Mouse (Mus musculus) embryo, embryonic 10.5 days (tissue): Measurements from ENCODE around the gene Nepn.
"Not testable (repeated sequence)": the region's sequence is repeated elsewhere in the genome, so short reads cannot be mapped to it uniquely, and the experiment has no call there.

ENCODE experiments used
- DNase-seq: peaks from one replicate; pipeline ENCODE4 v3.0.0-alpha.2; 2015; ENCODE audit warnings: low spot score

Nepn gene

GRCm38 (mm10) chr10:52388922-52389430, at the start of gene Nepn:
Nepn (plus strand) TSS chr10:52388972.
- no peak for DNase-seq

GRCm38 (mm10) chr10:52343324-52343723, 45.4 kb upstream of the Nepn start:
- not testable (repeated sequence) for DNase-seq

GRCm38 (mm10) chr10:52353184-52353583, 35.6 kb upstream of the Nepn start:
- DNase-seq: peak; percentile 10

DNA sequence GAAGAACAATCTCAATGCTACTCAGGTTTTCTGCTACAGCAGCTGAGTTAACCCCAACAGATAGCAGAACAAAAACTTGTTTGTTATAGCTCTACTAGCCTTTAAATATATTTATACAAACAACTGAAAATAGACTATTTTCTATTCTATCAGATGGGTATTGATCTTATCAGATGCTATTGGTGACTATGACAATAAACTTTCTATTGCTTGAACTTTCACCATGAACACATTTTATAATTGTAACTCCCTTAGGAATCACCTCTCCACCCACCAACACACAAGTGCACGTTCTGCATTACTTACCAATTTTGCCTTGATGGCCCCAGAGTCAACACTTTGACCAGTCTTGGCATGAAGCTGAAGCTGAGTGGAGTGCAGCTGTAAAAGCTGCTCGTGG, 30.3 kb upstream of the Nepn start, which contains the start of gene Gm26741:
TSS of gene Gm26741 (plus strand) at position 301 of the 400 bp plus-strand sequence.
- no peak for DNase-seq

GRCm38 (mm10) chr10:52360241-52360735, 28.5 kb upstream of the Nepn start:
- DNase-seq: no peak

DNA sequence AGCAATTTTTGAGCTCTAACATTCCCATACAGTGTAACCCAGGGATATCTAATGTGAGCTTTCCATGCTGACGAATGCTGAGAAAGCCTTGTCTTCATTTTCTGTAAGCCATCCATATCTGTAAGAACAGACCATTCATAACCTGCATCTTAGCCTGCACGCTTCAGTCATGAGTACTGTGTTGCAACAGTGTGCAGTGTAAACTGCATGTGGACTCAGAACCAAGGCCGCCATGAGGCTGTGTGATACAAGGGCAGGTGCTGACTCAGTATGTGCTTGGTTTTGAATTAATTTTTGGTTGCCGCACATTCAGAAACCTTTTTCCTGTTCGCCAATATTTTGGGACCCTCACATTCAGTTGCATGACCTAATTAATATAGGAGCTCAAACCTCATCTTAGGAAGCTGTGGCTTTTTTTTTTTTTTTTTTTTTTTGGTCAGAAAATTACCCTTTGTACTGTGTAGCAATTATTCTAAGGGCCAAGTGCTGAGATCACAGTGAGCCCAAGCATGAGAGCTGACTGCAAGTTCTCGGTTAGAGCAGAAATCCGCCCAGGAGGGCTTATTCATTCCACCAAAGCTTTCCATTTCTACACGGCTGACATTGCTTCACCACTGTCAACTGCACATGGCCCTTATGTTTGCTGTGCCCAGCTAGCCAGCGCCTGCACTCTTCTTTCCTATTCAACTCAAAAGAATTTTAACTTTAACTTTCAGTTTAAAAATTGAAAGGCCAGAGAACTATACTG, 27.7 kb upstream of the Nepn start:
- DNase-seq: no peak

DNA sequence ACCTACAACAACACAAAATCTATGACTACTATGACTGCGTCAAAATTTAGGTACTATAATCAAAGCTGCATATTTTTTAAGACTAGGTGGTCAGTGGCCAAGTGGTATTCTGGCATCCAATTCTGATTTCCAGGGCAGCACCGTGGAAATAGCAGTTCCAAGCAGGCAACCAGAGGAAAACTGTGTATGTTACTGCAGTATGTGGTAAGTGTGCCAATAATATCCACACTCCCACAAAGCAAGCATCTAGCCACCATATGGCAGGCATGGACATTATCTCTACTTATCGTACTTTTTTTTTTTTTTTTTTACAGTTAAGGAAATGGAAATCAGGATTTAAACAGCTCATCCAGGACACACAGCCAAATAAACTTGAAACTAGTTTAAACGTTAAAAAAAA, 20.4 kb upstream of the Nepn start:
- no peak for DNase-seq

- DNase-seq: no peak
Measured at GRCm38 (mm10) chr10:52373834-52374233, 14.9 kb upstream of the Nepn start.

DNA sequence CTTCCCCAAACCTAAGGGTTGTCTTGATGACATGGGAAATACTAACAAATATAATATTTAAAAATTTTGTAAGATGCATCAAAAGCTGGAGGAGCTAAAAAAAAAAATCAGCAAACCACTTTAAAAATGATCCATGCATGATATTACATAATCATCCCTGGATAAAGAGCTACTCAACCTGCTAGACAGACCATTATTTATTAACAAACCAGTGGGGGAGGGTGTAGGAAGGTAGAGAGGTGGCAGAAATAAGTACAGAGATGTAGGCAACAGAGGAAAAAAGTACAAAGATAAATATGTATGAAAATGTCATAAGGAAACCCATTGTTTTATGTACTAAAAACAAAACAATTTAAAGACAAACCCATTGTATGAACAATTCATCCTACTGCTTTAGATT, 14.1 kb upstream of the Nepn start:
- DNase-seq: no peak

GRCm38 (mm10) chr10:52376422-52376821, 12.3 kb upstream of the Nepn start:
- DNase-seq: no peak

GRCm38 (mm10) chr10:52377813-52378212, 11.0 kb upstream of the Nepn start:
- DNase-seq: no peak

- DNase-seq: peak; percentile 69
Measured at GRCm38 (mm10) chr10:52381321-52381801, 7.4 kb upstream of the Nepn start.

DNA sequence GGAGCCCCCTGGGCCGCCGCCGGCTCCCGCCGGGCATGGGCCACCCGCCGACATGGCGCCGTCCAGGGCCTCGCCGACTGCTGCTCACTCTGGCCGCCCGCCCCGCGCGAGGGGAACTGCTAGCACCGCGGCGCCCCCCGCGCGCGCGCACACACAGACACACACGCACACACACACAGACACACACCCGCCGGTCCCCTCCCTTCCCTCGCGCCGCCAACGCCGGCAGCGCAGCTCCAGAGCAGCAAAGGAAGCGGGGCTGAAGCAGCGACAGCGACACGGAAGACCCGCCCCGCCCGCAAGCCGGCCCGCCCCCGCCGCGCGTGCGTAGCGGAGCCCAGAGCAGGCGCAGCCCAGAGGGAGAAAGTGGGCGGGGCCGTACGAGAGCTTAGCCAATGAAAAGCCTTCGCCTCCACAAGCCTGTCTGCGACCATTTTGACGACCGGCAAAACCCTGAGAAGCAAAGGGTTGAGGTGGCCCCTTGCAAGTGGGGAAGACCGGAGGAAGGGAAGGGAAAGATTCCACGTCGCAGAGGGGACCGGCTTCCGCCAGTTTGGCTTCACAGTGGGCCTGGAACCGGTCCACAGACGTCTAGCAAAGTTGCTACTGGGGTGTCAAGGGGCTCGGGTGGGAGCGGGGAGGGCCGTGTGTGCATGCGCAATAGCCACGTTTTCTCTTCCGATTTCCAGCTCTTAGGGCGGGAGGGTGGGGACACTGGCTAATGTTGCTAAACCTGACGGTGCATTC, 6.8 kb upstream of the Nepn start, which contains the start of gene Gopc:
TSS of gene Gopc (minus strand) at position 280 of the 747 bp plus-strand sequence.
- peak; percentile 98 for DNase-seq

- no peak for DNase-seq
Measured at GRCm38 (mm10) chr10:52383022-52383421, 5.8 kb upstream of the Nepn start.

DNA sequence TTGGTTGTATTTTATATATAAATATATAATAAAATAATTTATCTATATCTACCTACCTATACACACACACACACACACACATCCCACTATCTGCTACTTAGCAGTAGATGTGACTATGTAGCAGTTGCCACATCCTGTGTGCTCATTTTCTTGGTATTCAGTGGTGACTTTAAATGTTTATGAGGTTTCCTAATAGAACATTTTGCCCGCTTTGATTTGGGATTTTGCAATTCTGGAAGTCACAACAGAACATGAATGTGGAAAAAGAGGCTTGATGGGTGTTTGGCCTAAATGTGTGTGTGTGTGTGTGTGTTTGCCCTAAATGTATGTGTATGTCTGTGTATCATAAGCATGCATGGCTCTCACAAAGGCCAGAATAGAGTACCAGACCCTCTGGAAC, 5.2 kb upstream of the Nepn start:
- DNase-seq: no peak

DNA sequence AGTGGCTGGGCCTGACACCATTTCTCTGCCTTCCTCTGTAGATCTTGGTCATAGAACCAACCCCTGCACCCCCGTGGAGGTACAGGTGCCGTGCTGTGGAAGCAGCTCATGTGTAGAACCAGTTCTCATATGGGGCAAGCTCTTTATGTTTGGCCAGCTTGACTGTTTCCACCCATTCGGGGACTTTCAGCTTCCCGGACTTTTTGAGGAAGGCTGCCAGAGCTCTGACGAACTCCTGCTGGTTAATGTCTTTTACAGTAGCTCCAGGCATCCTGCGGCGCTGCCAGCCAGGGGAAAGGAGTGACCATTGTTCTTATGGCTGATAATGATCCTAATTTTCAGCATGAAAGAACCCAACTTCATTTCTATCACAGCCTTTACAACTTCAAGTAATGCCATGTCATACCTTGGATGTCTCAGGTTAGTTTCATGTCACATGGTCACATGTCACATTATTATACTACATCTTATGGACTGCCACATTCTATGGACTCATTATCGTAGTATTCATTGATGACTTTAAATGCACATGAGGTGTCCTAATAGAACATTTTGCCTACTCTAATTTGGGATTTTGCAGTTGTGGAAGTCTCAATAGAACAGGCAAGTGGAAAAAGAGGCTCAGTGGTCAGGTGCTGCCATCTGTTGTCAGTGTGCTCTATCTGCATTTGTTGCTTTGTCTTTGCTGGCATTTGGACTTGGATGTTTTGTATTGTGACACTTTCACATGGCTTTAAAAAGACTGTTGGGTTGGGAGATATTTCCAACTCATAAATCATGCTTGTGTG, 3.8 kb upstream of the Nepn start:
- DNase-seq: peak; percentile 78

DNA sequence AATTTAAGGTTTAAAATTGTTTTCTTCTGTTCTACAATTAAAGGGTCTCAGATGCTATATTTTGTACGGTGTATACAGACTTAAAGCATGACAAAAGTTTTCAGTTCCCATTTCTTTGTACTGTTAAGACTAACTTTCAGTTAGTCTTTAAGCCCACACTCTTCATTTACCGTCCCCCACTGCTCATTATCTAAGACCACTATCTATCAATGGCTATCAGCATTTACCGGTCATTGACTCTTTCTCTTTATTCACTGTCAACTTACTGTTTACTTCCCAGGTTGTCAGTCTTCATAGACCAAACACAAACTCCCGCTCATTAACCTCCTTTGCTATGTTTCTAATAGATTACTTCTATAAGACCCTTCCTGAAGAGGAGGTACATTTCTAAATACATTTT, 1.6 kb upstream of the Nepn start:
- no peak for DNase-seq

- peak; percentile 31 for DNase-seq
Measured at GRCm38 (mm10) chr10:52389438-52389837, 666 bp downstream of the Nepn start.

GRCm38 (mm10) chr10:52391208-52391607, 2.4 kb downstream of the Nepn start:
- no peak for DNase-seq

DNA sequence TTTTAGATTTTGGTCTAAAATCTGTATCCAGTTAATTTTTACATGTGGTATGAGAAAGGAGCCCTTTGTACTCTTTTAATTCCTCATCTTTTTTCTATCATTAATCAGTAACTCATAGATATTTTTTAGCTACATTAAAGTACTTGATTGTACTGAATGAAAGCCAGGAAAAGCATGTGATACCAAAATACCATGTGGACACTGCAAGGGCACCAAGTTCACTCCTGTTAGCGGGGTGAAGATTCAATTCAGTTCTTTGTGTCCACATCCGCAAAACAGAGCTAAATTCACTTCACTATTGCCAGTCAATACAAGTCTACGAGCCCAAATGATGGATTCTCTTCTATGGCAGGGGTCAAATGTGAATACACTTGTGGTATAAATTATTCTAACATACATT, 7.9 kb downstream of the Nepn start:
- no peak for DNase-seq

- DNase-seq: no peak
Measured at GRCm38 (mm10) chr10:52398715-52399114, 9.9 kb downstream of the Nepn start.

DNA sequence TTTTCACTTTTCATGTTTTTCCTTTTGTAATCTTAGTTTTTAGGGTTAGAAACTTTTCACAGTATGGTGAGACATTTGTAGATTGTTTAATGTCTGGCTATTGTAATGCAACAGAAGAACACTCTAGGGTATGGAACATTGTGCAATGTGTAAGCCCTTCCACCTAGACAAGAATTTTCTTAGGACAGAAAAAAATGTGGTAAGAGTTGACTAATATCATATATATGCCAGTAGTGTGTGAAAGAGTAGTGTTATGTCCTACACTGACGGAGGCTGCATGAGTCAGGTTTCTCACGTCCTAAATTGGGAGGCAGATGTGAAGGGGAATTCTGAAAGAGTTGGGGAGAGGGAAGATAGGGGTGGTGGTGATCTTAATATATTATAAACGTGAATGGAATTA, 10.9 kb downstream of the Nepn start:
- no peak for DNase-seq
